Mouse (Mus musculus): ENCODE measurements around the gene Apobec3. TPM values are rescaled to one million over a fixed set of nuclear protein-coding genes. Genes with fewer than 3 reads are reported as not detected.

Gene Apobec3
- 5.1 and 6.9 TPM in 2 replicates for polyA plus RNA-seq (2016; fragmentation: Nextera tagmentation; extraction: Ambion mirVana)

- no peak for ATAC-seq (ENCODE audit: low FRiP score, low read depth)
- H3K36me3 ChIP-seq: no peaks in the 10 kb centered on the region
- H3K9me3 ChIP-seq: no peaks in the 10 kb centered on the region
- peaks cover 19% of the 10 kb centered on the region for H3K27me3 ChIP-seq
- H3K4me3 ChIP-seq: peak within 1 kb of the TSS; percentile 26
- peak within 1 kb of the TSS; percentile 48 for H3K4me2 ChIP-seq (replicated peaks)
- peaks cover 8% of the 10 kb centered on the region for H3K4me1 ChIP-seq
- WGBS: 2% methylated on average over 20 of the region's 20 CpGs
- 0 out of 2 replicates have a peak within 1 kb of the TSS, but pooled peaks have one; percentile 4 for H3K9ac ChIP-seq (replicated peaks)
- H3K27ac ChIP-seq (replicated peaks): no peak within 1 kb of the TSS
Measured at GRCm38 (mm10) chr15:79891436-79892212, at the start of gene Apobec3. Gene Apobec3 (plus strand): TSS chr15:79891659.

GRCm38 (mm10) chr15:79842985-79843384 is 48.5 kb upstream of the Apobec3 start:
- no peaks in the 10 kb centered on the region for H3K9me3 ChIP-seq
- ATAC-seq (ENCODE audit: low FRiP score, low read depth): no peak
- H3K4me1 ChIP-seq: 0 out of 2 replicates have a peak, but pooled peaks cover 6% of the 10 kb centered on the region
- H3K36me3 ChIP-seq: no peaks in the 10 kb centered on the region
- no peak overlapping the region for H3K4me3 ChIP-seq
- H3K27me3 ChIP-seq: 0 out of 2 replicates have a peak, but pooled peaks cover 6% of the 10 kb centered on the region
- 88% methylated on average over 3 of the region's 3 CpGs for WGBS
- no peak overlapping the region for H3K4me2 ChIP-seq (replicated peaks)
- H3K27ac ChIP-seq (replicated peaks): no peak overlapping the region
- H3K9ac ChIP-seq (replicated peaks): no peak overlapping the region

GRCm38 (mm10) chr15:79845986-79846385 is 45.5 kb upstream of the Apobec3 start:
- no peak overlapping the region for H3K9ac ChIP-seq (replicated peaks)
- WGBS: 79% methylated on average over 4 of the region's 4 CpGs

GRCm38 (mm10) chr15:79847100-79847499 is 44.4 kb upstream of the Apobec3 start:
- Histone ChIP-seq H3K9me3 (no peaks in the 10 kb centered on the region), H3K4me3 (no peak overlapping the region), H3K4me2 (replicated peaks) (no peak overlapping the region), H3K27me3 (0 out of 2 replicates have a peak, but pooled peaks cover 6% of the 10 kb centered on the region), H3K36me3 (no peaks in the 10 kb centered on the region), H3K27ac (replicated peaks) (no peak overlapping the region), H3K4me1 (0 out of 2 replicates have a peak, but pooled peaks cover 6% of the 10 kb centered on the region), H3K9ac (replicated peaks) (0 out of 2 replicates have a peak overlapping the region, but pooled peaks have one; percentile 15)
- 22% methylated on average over 5 of the region's 5 CpGs for WGBS
- ATAC-seq (ENCODE audit: low FRiP score, low read depth): no peak

More at GRCm38 (mm10) chr15:79845986-79846385, 45.5 kb upstream of the Apobec3 start:
- H3K27ac ChIP-seq (replicated peaks): no peak overlapping the region
- no peaks in the 10 kb centered on the region for H3K9me3 ChIP-seq
- 0 out of 2 replicates have a peak, but pooled peaks cover 6% of the 10 kb centered on the region for H3K4me1 ChIP-seq
- no peak overlapping the region for H3K4me3 ChIP-seq
- H3K36me3 ChIP-seq: no peaks in the 10 kb centered on the region
- 0 out of 2 replicates have a peak, but pooled peaks cover 6% of the 10 kb centered on the region for H3K27me3 ChIP-seq
- no peak for ATAC-seq (ENCODE audit: low FRiP score, low read depth)
- H3K4me2 ChIP-seq (replicated peaks): no peak overlapping the region

- no peak for ATAC-seq (ENCODE audit: low FRiP score, low read depth)
- no peaks in the 10 kb centered on the region for H3K36me3 ChIP-seq
Measured at GRCm38 (mm10) chr15:79850143-79850542, 41.3 kb upstream of the Apobec3 start.

GRCm38 (mm10) chr15:79858979-79859378 is 32.5 kb upstream of the Apobec3 start:
- no peaks in the 10 kb centered on the region; the same call in 1 of the 2 replicates for H3K27me3 ChIP-seq
- no peak overlapping the region for H3K27ac ChIP-seq (replicated peaks)
- H3K9me3 ChIP-seq: no peaks in the 10 kb centered on the region
- no peak overlapping the region for H3K9ac ChIP-seq (replicated peaks)
- no peaks in the 10 kb centered on the region for H3K36me3 ChIP-seq
- H3K4me2 ChIP-seq (replicated peaks): no peak overlapping the region
- 88% methylated on average over 5 of the region's 5 CpGs for WGBS
- no peaks in the 10 kb centered on the region for H3K4me1 ChIP-seq
- no peak overlapping the region for H3K4me3 ChIP-seq
- ATAC-seq (ENCODE audit: low FRiP score, low read depth): no peak

More at GRCm38 (mm10) chr15:79850143-79850542, 41.3 kb upstream of the Apobec3 start:
- H3K4me2 ChIP-seq (replicated peaks): no peak overlapping the region
- 0 out of 2 replicates have a peak, but pooled peaks cover 6% of the 10 kb centered on the region for H3K4me1 ChIP-seq
- H3K4me3 ChIP-seq: no peak overlapping the region
- no peaks in the 10 kb centered on the region for H3K9me3 ChIP-seq
- no peak overlapping the region for H3K9ac ChIP-seq (replicated peaks)
- WGBS: 97% methylated on average over 2 of the region's 2 CpGs
- H3K27ac ChIP-seq (replicated peaks): no peak overlapping the region
- 0 out of 2 replicates have a peak, but pooled peaks cover 6% of the 10 kb centered on the region for H3K27me3 ChIP-seq

GRCm38 (mm10) chr15:79859821-79860220 is 31.6 kb upstream of the Apobec3 start:
- no peak overlapping the region for H3K4me2 ChIP-seq (replicated peaks)
- H3K9me3 ChIP-seq: no peaks in the 10 kb centered on the region
- H3K9ac ChIP-seq (replicated peaks): no peak overlapping the region
- no peaks in the 10 kb centered on the region for H3K4me1 ChIP-seq
- no peak overlapping the region for H3K27ac ChIP-seq (replicated peaks)
- H3K27me3 ChIP-seq: no peaks in the 10 kb centered on the region; the same call in 1 of the 2 replicates
- ATAC-seq (ENCODE audit: low FRiP score, low read depth): no peak
- 92% methylated on average over 9 of the region's 9 CpGs for WGBS
- no peak overlapping the region for H3K4me3 ChIP-seq
- no peaks in the 10 kb centered on the region for H3K36me3 ChIP-seq

- no peak overlapping the region for H3K4me3 ChIP-seq
- H3K36me3 ChIP-seq: no peaks in the 10 kb centered on the region
- H3K27ac ChIP-seq (replicated peaks): no peak overlapping the region
- H3K27me3 ChIP-seq: no peaks in the 10 kb centered on the region
- H3K4me2 ChIP-seq (replicated peaks): no peak overlapping the region
- no peak overlapping the region for H3K9ac ChIP-seq (replicated peaks)
- no peaks in the 10 kb centered on the region for H3K4me1 ChIP-seq
- WGBS: 88% methylated on average over 3 of the region's 3 CpGs
- H3K9me3 ChIP-seq: peaks cover 5% of the 10 kb centered on the region; the same call in 1 of the 2 replicates
- ATAC-seq (ENCODE audit: low FRiP score, low read depth): no peak
Measured at GRCm38 (mm10) chr15:79867260-79868002, 24.0 kb upstream of the Apobec3 start.

- H3K4me1 ChIP-seq: no peaks in the 10 kb centered on the region
- no peak overlapping the region for H3K27ac ChIP-seq (replicated peaks)
- H3K36me3 ChIP-seq: no peaks in the 10 kb centered on the region
- 87% methylated on average over 8 of the region's 8 CpGs for WGBS
- no peak overlapping the region for H3K4me2 ChIP-seq (replicated peaks)
- H3K4me3 ChIP-seq: no peak overlapping the region
- H3K9me3 ChIP-seq: peaks cover 5% of the 10 kb centered on the region; the same call in 1 of the 2 replicates
- H3K27me3 ChIP-seq: no peaks in the 10 kb centered on the region
- ATAC-seq (ENCODE audit: low FRiP score, low read depth): no peak
- H3K9ac ChIP-seq (replicated peaks): no peak overlapping the region
Measured at GRCm38 (mm10) chr15:79873545-79873944, 17.9 kb upstream of the Apobec3 start.

GRCm38 (mm10) chr15:79873995-79874394 is 17.5 kb upstream of the Apobec3 start:
- WGBS: 76% methylated on average over 2 of the region's 2 CpGs
- peaks cover 5% of the 10 kb centered on the region; the same call in 1 of the 2 replicates for H3K9me3 ChIP-seq
- H3K4me1 ChIP-seq: no peaks in the 10 kb centered on the region
- no peak overlapping the region for H3K4me2 ChIP-seq (replicated peaks)
- no peaks in the 10 kb centered on the region for H3K27me3 ChIP-seq
- H3K9ac ChIP-seq (replicated peaks): no peak overlapping the region
- no peak overlapping the region for H3K4me3 ChIP-seq
- no peak overlapping the region for H3K27ac ChIP-seq (replicated peaks)
- ATAC-seq (ENCODE audit: low FRiP score, low read depth): no peak
- no peaks in the 10 kb centered on the region for H3K36me3 ChIP-seq

- no peak overlapping the region for H3K27ac ChIP-seq (replicated peaks)
- no peak for ATAC-seq (ENCODE audit: low FRiP score, low read depth)
- H3K27me3 ChIP-seq: no peaks in the 10 kb centered on the region
- H3K36me3 ChIP-seq: no peaks in the 10 kb centered on the region
- WGBS: 91% methylated on average over 18 of the region's 18 CpGs
- H3K4me2 ChIP-seq (replicated peaks): no peak overlapping the region
- no peaks in the 10 kb centered on the region for H3K9me3 ChIP-seq
- no peak overlapping the region for H3K9ac ChIP-seq (replicated peaks)
- H3K4me3 ChIP-seq: no peak overlapping the region
- no peaks in the 10 kb centered on the region for H3K4me1 ChIP-seq
Measured at GRCm38 (mm10) chr15:79875261-79875995, 16.0 kb upstream of the Apobec3 start.
